Mouse (Mus musculus) testis, postnatal 10 days (tissue): ENCODE measurements at regions not wholly inside any gene's neighbourhood (a gene's known extent, or its start where the extent isn't known, plus 50 kb on each side); places are given as distances from the start of the nearest gene placed in this dataset.
A peak's percentile ranks its signal among the peaks of the same experiment; 100 is the strongest.

Source experiments
- DNase-seq: peaks from one replicate; pipeline ENCODE4 v3.0.0; 2021; ENCODE audit warnings: low spot score

- DNase-seq = no peak
These were observed 136.6 kb upstream of the Wdr44 start for GRCm38 (mm10) chrX:23556271-23556670.

- peak; percentile 31 for DNase-seq
These were observed 127.3 kb upstream of the Wdr44 start for GRCm38 (mm10) chrX:23565581-23565980.
